Mouse (Mus musculus) liver, adult 2 months (tissue): ENCODE measurements around the gene Sdc1.

Source experiments
- CTCF ChIP-seq: fragments of 200-500 bp; IDR thresholded peaks from 2 replicates; pipeline ENCODE4 v1.5.1; 2011; ENCODE audit warnings: low read depth, low read length, control low read depth
- POLR2A ChIP-seq: fragments of 200-500 bp; IDR thresholded peaks from 2 replicates; pipeline ENCODE4 v1.6.1; 2011; ENCODE audit warnings: low read length, control low read depth; ENCODE audit not compliant: insufficient read depth; ENCODE audit errors: extremely low read depth

DNA sequence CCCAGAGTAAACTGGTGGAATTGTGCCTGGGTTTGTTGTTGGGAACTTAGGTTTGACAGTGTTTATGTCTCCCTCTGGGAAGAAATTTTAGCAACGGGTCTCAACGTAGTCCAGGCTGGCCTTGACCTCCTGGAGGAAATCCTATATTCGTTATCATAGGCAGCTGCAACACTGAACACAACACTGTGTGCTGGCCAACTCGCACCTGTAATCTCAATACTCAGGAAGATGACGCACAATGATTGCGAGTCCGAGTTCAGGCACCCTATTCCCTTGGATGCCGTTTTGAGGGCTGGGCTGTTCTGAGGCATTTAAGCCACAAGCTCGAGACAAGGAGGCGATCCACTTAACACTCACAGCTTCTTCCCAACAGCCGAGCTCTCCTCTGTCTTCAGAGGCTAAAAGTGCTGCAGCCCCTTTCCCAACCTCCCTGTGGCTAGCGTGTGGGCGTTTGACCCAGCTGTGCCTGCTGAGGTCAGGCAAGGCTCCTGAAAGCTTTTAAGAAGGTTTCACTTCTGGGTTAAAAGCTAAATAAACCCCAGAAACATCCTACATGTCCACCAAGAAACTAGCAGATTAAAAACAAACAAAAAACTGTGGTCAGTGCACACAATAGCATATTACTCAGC lies 58.0 kb downstream of the Sdc1 start:
- TF ChIP-seq CTCF (no peak), POLR2A (no peak)
